Mouse (Mus musculus) urinary bladder, postnatal 0 days (tissue): ENCODE results near the gene Olfr612. TPM values are rescaled to one million over a fixed set of nuclear protein-coding genes. Genes with fewer than 3 reads are reported as not detected.

ENCODE experiments used
- microRNA-seq: library from miRNA; unstranded; fragments of <30 nt; microRNA quantifications from one replicate; pipeline ENCODE4, GENCODE M21; 2016
- polyA plus RNA-seq: library from polyadenylated mRNA; unstranded; fragments of >200 nt; fragmentation: Nextera tagmentation; extraction: Ambion mirVana; gene quantifications from 2 replicates; pipeline ENCODE4 v1.2.1, GENCODE M21; 2015

Olfr612 gene
- polyA plus RNA-seq = not detected in 2 replicates

GRCm38 (mm10) chr7:103542617-103543016 is at the start of gene Olfr612:
TSS of gene Olfr612 (minus strand) at chr7:103542717.

GRCm38 (mm10) chr7:103589803-103590202 is 47.3 kb upstream of the Olfr612 start, which contains the start of gene Olfr618:
TSS of gene Olfr618 (plus strand) at chr7:103590103.

GRCm38 (mm10) chr7:103572761-103573160 is 30.2 kb upstream of the Olfr612 start, which contains the start of gene Olfr617:
TSS of gene Olfr617 (plus strand) at chr7:103573061.

GRCm38 (mm10) chr7:103569043-103569442 is 26.5 kb upstream of the Olfr612 start, which contains the start of gene Olfr616:
TSS of gene Olfr616 (minus strand) at chr7:103569143.

GRCm38 (mm10) chr7:103555779-103556178 is 13.3 kb upstream of the Olfr612 start, which contains the start of gene Olfr615:
TSS of gene Olfr615 (plus strand) at chr7:103556079.

GRCm38 (mm10) chr7:103547774-103548173 is 5.3 kb upstream of the Olfr612 start, which contains the start of gene Olfr613:
TSS of gene Olfr613 (plus strand) at chr7:103548074.

GRCm38 (mm10) chr7:103520746-103521145 is 21.8 kb downstream of the Olfr612 start, which contains the start of gene Olfr611:
TSS of gene Olfr611 (minus strand) at chr7:103520846.

GRCm38 (mm10) chr7:103512022-103512421 is 30.5 kb downstream of the Olfr612 start, which contains the start of gene Olfr610:
TSS of gene Olfr610 (minus strand) at chr7:103512122.

GRCm38 (mm10) chr7:103497962-103498361 is 44.6 kb downstream of the Olfr612 start, which contains the start of gene Olfr609:
TSS of gene Olfr609 (minus strand) at chr7:103498062.

Small RNAs within 50 kb of the gene (microRNA-seq; reads per million reads assigned to microRNA genes)
- gene Gm26506 = not detected

Other genes with a start within 250 kb of the Olfr612 start
- gene Olfr596, start 237.1 kb downstream of the Olfr612 start, polyA plus RNA-seq = not detected in 2 replicates
- not detected in 2 replicates for gene Olfr597, start 226.4 kb downstream of the Olfr612 start, polyA plus RNA-seq
- gene Olfr598, start 219.1 kb downstream of the Olfr612 start, polyA plus RNA-seq = not detected in 2 replicates
- gene Olfr599, start 206.8 kb downstream of the Olfr612 start, polyA plus RNA-seq = not detected in 2 replicates
- not detected in 2 replicates for gene Olfr600, start 193.0 kb downstream of the Olfr612 start, polyA plus RNA-seq
- gene Olfr601, start 180.1 kb downstream of the Olfr612 start, polyA plus RNA-seq = not detected in 2 replicates
- gene Olfr603, start 156.5 kb downstream of the Olfr612 start, polyA plus RNA-seq = not detected in 2 replicates
- gene Usp17lc, start 127.6 kb downstream of the Olfr612 start, polyA plus RNA-seq = not detected in 2 replicates
- not detected in 2 replicates for gene Olfr605, start 97.3 kb downstream of the Olfr612 start, polyA plus RNA-seq
- not detected in 2 replicates for gene Olfr606, start 93.7 kb downstream of the Olfr612 start, polyA plus RNA-seq
- gene Olfr607, start 78.6 kb downstream of the Olfr612 start, polyA plus RNA-seq = not detected in 2 replicates
- not detected in 2 replicates for gene Olfr608, start 72.8 kb downstream of the Olfr612 start, polyA plus RNA-seq
- not detected in 2 replicates for gene Olfr609, start 44.7 kb downstream of the Olfr612 start, polyA plus RNA-seq
- gene Olfr610, start 30.6 kb downstream of the Olfr612 start, polyA plus RNA-seq = not detected in 2 replicates
- gene Olfr611, start 21.9 kb downstream of the Olfr612 start, polyA plus RNA-seq = not detected in 2 replicates
- not detected in 2 replicates for gene Olfr613, start 5.4 kb upstream of the Olfr612 start, polyA plus RNA-seq
- not detected in 2 replicates for gene Olfr615, start 13.4 kb upstream of the Olfr612 start, polyA plus RNA-seq
- not detected in 2 replicates for gene Olfr616, start 26.4 kb upstream of the Olfr612 start, polyA plus RNA-seq
- not detected in 2 replicates for gene Olfr617, start 30.3 kb upstream of the Olfr612 start, polyA plus RNA-seq
- gene Olfr618, start 47.4 kb upstream of the Olfr612 start, polyA plus RNA-seq = not detected in 2 replicates
- gene Olfr619, start 57.9 kb upstream of the Olfr612 start, polyA plus RNA-seq = not detected in 2 replicates
- not detected in 2 replicates for gene Olfr620, start 69.8 kb upstream of the Olfr612 start, polyA plus RNA-seq
- not detected in 2 replicates for gene Olfr622, start 100.0 kb upstream of the Olfr612 start, polyA plus RNA-seq
- not detected in 2 replicates for gene Olfr623, start 121.0 kb upstream of the Olfr612 start, polyA plus RNA-seq
- gene Olfr624, start 128.5 kb upstream of the Olfr612 start, polyA plus RNA-seq = 0.05 TPM in 1 of 2 replicates, not detected in the other
- not detected in 2 replicates for gene Olfr625-ps1, start 140.0 kb upstream of the Olfr612 start, polyA plus RNA-seq
- not detected in 2 replicates for gene Olfr243, start 172.0 kb upstream of the Olfr612 start, polyA plus RNA-seq
- gene Olfr628, start 187.7 kb upstream of the Olfr612 start, polyA plus RNA-seq = not detected in 2 replicates
- gene Olfr629, start 202.2 kb upstream of the Olfr612 start, polyA plus RNA-seq = not detected in 2 replicates
- gene Olfr630, start 214.6 kb upstream of the Olfr612 start, polyA plus RNA-seq = not detected in 2 replicates
- gene Olfr69, start 228.9 kb upstream of the Olfr612 start, polyA plus RNA-seq = not detected in 2 replicates
- not detected in 2 replicates for gene Olfr68, start 237.0 kb upstream of the Olfr612 start, polyA plus RNA-seq
- gene Olfr67, start 249.1 kb upstream of the Olfr612 start, polyA plus RNA-seq = not detected in 2 replicates